Mouse (Mus musculus) midbrain, postnatal 0 days (tissue): Measurements from ENCODE around the gene Asic1. TPM values are rescaled to one million over a fixed set of nuclear protein-coding genes. Genes with fewer than 3 reads are reported as not detected.

ENCODE experiments used
- ATAC-seq: fragments of 200-750 bp; cut with Nextera tagmentation; 2 replicates; pipeline ENCODE4 v1.8.0; 2017; ENCODE audit warnings: moderate number of reproducible peaks, mild to moderate bottlenecking, moderate TSS enrichment, moderate library complexity; ENCODE audit not compliant: low FRiP score
- DNase-seq: peaks from one replicate; pipeline ENCODE4 v3.0.0-alpha.2; 2015; ENCODE audit warnings: low spot score
- H3K27ac ChIP-seq: fragments of 300-500 bp; sonication (generic); 2 replicates; pipeline ENCODE4 v1.5.1; 2014; ENCODE audit warnings: low read depth, mild to moderate bottlenecking, low read length, mixed read lengths
- H3K27me3 ChIP-seq: fragments of 300-500 bp; sonication (generic); 2 replicates; pipeline ENCODE4 v1.6.1; 2014; ENCODE audit warnings: low read length, control low read depth, mixed read lengths; ENCODE audit not compliant: insufficient read depth
- H3K36me3 ChIP-seq: fragments of 300-500 bp; sonication (generic); 2 replicates; pipeline ENCODE4 v1.6.1; 2014; ENCODE audit warnings: low read length, control low read depth, mixed read lengths; ENCODE audit not compliant: insufficient read depth
- H3K4me1 ChIP-seq: fragments of 300-500 bp; sonication (generic); 2 replicates; pipeline ENCODE4 v1.6.1; 2014; ENCODE audit warnings: mild to moderate bottlenecking, control low read depth, antibody characterized with exemption, low read length, mixed read lengths; ENCODE audit not compliant: insufficient read depth
- H3K4me2 ChIP-seq: fragments of 300-500 bp; sonication (generic); 2 replicates; pipeline ENCODE4 v1.6.1; 2014; ENCODE audit warnings: low read depth, mild to moderate bottlenecking, low read length, mixed read lengths; ENCODE audit not compliant: poor library complexity, severe bottlenecking
- H3K4me3 ChIP-seq: fragments of 300-500 bp; sonication (generic); 2 replicates; pipeline ENCODE4 v1.5.1; 2014; ENCODE audit warnings: low read depth, mild to moderate bottlenecking, low read length, moderate library complexity
- H3K9ac ChIP-seq: fragments of 300-500 bp; sonication (generic); replicated peaks from 2 replicates; pipeline ENCODE4 v1.6.1; 2014; ENCODE audit warnings: mild to moderate bottlenecking, low read length, moderate library complexity, mixed read lengths; ENCODE audit not compliant: poor library complexity, severe bottlenecking
- H3K9me3 ChIP-seq: fragments of 300-500 bp; sonication (generic); 2 replicates; pipeline ENCODE4 v1.6.1; 2016; ENCODE audit warnings: low read length, control low read depth
- CTCF ChIP-seq: IDR thresholded peaks from 2 replicates; pipeline ENCODE4 v1.5.1; 2016; ENCODE audit warnings: antibody characterized with exemption, mild to moderate bottlenecking
- whole genome bisulfite sequencing: fragments of 180-500 bp; shearing (Covaris S2); extraction: QIAGEN DNeasy Blood & Tissue Kit; methylation state at CpG from one replicate; pipeline ENCODE4 v1.1.7; 2014; 5-methylcytosine and 5-hydroxymethylcytosine counted together
- polyA plus RNA-seq: library from polyadenylated mRNA; unstranded; fragments of >200 nt; fragmentation: Nextera tagmentation; extraction: Ambion mirVana; gene quantifications from 2 replicates; pipeline ENCODE4 v1.2.1, GENCODE M21; 2015
- total RNA-seq: library from RNA; depleted of rRNA; stranded (reverse); fragments of >200 nt; gene quantifications from 2 replicates; pipeline ENCODE4 v1.2.3, GENCODE M21; 2014

Gene Asic1
- total and polyA plus RNA-seq, 2 experiments from 2014 or later: 42.1 to 150 TPM

DNA sequence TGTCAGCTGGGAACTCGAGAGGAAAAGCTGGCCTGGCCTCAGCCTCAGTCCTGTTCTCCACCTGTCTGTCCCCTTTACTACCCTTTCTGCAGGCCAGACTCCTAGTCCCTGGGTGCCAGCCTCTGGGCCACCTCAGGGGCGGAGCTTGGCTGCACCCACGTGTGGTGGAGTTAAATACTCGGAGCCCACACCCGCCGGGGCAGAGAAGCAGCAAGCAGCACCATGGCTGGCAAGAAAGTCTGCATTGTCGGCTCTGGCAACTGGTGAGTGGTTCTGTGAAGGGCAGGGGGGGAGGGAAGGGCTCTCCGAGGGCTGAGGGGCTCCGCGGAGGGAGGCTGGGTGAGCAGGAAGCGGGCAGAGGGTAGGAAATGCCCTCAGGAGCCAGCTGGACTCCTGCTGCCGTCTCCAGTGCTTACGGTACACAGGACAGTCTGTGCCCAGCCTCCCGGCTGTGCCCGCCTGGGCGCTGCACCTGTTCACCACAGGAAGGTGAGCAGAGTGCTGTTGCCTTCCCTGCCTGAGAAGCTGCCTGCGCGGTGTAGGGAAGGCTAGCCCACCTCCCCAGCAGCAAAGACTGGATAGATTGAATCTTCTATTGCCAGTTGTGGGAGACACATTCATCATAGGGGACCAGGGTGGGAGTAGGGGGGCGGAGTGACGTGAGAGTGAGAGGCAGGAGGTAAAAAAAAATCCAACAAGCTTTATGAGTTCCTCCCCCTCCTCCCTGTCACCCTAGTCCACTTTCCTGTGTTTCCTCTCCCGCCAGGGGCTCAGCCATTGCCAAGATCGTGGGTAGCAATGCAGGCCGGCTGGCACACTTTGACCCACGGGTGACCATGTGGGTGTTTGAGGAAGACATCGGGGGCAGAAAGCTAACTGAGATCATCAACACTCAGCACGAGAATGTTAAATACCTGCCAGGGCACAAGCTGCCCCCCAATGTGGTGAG lies 47.5 kb downstream of the Asic1 start, which contains the start of gene Gpd1:
TSS of gene Gpd1 (plus strand) at position 130 of the 949 bp plus-strand sequence.
- Histone ChIP-seq H3K9ac (no peak within 1 kb of the TSS), H3K27me3 (no peaks in the 10 kb centered on the region), H3K36me3 (peaks cover 32% of the 10 kb centered on the region), H3K9me3 (no peaks in the 10 kb centered on the region), H3K27ac (0 out of 2 replicates have a peak within 1 kb of the TSS, but pooled peaks have one; percentile 12), H3K4me3 (no peak within 1 kb of the TSS), H3K4me2 (no peak within 1 kb of the TSS), H3K4me1 (no peaks in the 10 kb centered on the region)
- no peak for TF ChIP-seq CTCF
- DNase-seq (peak; percentile 72), ATAC-seq (0 out of 2 replicates have a peak, but pooled peaks have one; percentile 17)
- 62% methylated on average over 26 of the region's 26 CpGs for WGBS

DNA sequence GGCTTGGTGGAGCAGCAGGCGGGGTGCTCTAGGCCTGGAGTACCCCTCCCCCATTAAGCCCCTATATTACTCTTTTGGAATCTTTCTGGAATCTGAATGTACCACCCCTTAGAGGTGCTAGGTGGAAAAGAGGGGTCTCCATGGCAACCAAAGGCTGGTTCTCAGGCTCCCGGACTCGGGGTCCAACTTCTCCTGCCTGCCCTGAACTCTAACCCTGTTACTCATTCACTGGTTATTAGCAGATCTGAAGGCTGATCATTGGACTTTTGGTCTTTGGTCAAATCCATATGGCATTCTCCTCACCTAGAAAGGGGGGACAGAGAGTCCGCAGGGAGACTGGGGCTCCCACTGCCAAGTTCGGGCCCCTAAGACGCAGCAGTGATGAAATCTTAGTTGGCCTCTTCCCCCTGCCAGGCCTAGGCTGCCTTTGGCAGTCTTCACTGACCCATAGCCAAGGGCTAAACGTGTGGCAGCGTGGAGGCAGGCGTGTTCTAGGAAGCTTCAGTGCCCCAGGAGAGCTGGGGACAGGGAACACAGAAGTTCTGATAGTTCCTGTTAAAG lies 48.4 kb downstream of the Asic1 start:
- TF ChIP-seq CTCF: no peak
- 74% methylated on average over 9 of the region's 9 CpGs for WGBS

DNA sequence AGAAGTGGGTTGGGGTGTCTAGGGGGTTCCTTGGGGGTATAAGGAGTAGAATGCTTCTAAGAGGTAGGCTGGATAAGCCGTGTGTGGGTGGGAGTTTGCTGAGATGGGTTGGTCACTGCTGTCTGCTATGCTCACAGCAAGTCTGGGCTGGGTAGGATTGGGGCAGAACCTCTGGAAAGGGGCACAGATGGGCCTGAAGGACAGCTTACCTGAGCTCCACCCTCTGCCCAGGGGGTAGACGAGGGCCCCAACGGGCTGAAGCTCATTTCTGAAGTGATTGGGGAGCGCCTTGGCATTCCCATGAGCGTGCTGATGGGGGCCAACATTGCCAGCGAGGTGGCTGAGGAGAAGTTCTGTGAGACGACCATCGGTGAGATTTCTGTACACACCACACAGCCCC lies 49.7 kb downstream of the Asic1 start:
- Histone ChIP-seq H3K36me3 (peaks cover 14% of the 10 kb centered on the region; the same call in 1 of the 2 replicates), H3K4me3 (no peak overlapping the region), H3K9ac (no peak overlapping the region), H3K9me3 (no peaks in the 10 kb centered on the region), H3K27me3 (no peaks in the 10 kb centered on the region), H3K4me1 (no peaks in the 10 kb centered on the region; the same call in none of the 2 replicates), H3K4me2 (no peak overlapping the region), H3K27ac (no peak overlapping the region)
- 79% methylated on average over 8 of the region's 8 CpGs for WGBS
- ATAC-seq: no peak
- no peak for TF ChIP-seq CTCF
- no peak for DNase-seq

More for the DNA sequence above, 48.4 kb downstream of the Asic1 start:
- ATAC-seq: no peak
- no peaks in the 10 kb centered on the region for H3K9me3 ChIP-seq
- peaks cover 23% of the 10 kb centered on the region for H3K36me3 ChIP-seq
- H3K4me1 ChIP-seq: no peaks in the 10 kb centered on the region
- no peak overlapping the region for H3K9ac ChIP-seq
- no peaks in the 10 kb centered on the region for H3K27me3 ChIP-seq
- no peak for DNase-seq
- H3K4me3 ChIP-seq: no peak overlapping the region
- H3K27ac ChIP-seq: no peak overlapping the region
- no peak overlapping the region for H3K4me2 ChIP-seq

DNA sequence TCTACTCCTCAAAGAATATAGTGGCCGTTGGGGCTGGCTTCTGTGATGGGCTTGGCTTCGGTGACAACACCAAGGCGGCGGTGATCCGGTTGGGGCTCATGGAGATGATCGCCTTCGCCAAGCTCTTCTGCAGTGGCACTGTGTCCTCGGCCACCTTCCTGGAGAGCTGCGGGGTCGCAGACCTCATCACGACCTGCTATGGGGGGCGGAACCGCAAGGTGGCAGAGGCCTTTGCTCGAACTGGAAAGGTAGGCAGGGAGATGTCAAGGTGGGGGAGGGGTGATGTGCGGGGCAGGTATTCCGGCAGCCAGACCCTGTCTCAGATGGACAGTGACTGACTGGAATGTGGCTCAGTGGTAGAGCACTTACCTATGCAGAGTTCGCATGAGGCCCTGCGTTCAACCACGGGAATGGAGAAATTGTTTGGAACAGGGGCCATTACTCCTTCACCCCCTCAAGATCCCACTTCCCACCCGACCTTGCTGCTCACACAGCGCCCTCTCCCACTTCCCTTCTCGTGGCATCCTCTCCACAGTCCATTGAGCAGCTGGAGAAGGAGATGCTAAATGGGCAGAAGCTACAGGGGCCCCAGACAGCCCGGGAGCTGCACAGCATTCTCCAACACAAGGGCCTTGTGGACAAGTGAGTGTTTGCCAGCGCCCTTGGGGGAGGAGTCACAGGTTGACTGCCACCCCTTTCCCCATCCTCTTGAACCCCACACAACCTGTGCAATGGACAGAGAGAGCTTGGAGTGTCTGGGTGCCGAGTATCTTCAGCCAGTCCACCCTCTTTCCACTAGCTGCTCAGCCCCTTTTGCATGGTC lies 52.0 kb downstream of the Asic1 start:
- no peak overlapping the region for H3K4me2 ChIP-seq
- WGBS: 80% methylated on average over 25 of the region's 25 CpGs
- ATAC-seq: no peak
- no peak for TF ChIP-seq CTCF
- peaks cover 3% of the 10 kb centered on the region for H3K4me1 ChIP-seq
- DNase-seq: no peak
- H3K9ac ChIP-seq: no peak overlapping the region
- no peaks in the 10 kb centered on the region for H3K27me3 ChIP-seq
- no peak overlapping the region for H3K27ac ChIP-seq
- H3K9me3 ChIP-seq: no peaks in the 10 kb centered on the region
- H3K4me3 ChIP-seq: no peak overlapping the region
- H3K36me3 ChIP-seq: peaks cover 14% of the 10 kb centered on the region; the same call in 1 of the 2 replicates

DNA sequence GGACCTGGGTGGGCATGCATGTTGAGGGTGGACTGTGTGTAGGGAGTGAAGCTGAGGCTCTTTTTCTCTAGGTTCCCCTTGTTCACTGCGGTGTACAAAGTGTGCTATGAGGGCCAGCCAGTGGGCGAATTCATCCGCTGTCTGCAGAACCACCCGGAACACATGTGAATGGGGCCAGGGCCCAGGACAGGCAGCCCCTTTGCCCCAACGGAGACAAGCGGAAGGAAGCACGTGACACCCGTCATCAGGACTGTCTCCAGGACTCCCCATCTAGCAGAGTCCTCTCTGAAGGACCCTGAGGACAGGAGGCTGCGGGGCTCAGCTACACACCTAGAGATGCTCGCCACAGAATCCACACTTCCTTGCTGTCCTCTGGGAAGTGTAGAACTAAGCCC lies 52.9 kb downstream of the Asic1 start:
- no peak for TF ChIP-seq CTCF
- Histone ChIP-seq H3K9ac (no peak overlapping the region), H3K4me1 (peaks cover 3% of the 10 kb centered on the region), H3K4me2 (no peak overlapping the region), H3K27me3 (no peaks in the 10 kb centered on the region), H3K27ac (no peak overlapping the region), H3K9me3 (no peaks in the 10 kb centered on the region), H3K36me3 (peaks cover 14% of the 10 kb centered on the region; the same call in 1 of the 2 replicates), H3K4me3 (no peak overlapping the region)
- DNase-seq: no peak
- 54% methylated on average over 10 of the region's 10 CpGs for WGBS
- ATAC-seq: no peak
